Mouse (Mus musculus) limb, embryonic 10.5 days (tissue): Measurements from ENCODE around the gene Sucla2. TPM values are rescaled to one million over a fixed set of nuclear protein-coding genes. Genes with fewer than 3 reads are reported as not detected.

ENCODE experiments used
- polyA plus RNA-seq: library from polyadenylated mRNA; unstranded; fragments of >200 nt; fragmentation: Nextera tagmentation; extraction: Ambion mirVana; gene quantifications from 2 replicates; pipeline ENCODE4 v1.2.1, GENCODE M21; 2016

The Sucla2 gene
- polyA plus RNA-seq, 1 experiment from 2014 or later, result 102 TPM

Other genes with a start within 250 kb of the Sucla2 start
- 21.2 and 24.8 TPM in 2 replicates for gene Rb1, start 199.5 kb upstream of the Sucla2 start, polyA plus RNA-seq
- gene Itm2b, start 140.0 kb upstream of the Sucla2 start, polyA plus RNA-seq, result 219 and 269 TPM in 2 replicates
- 120 and 123 TPM in 2 replicates for gene Med4, start 15.3 kb upstream of the Sucla2 start, polyA plus RNA-seq
- gene Nudt15, start 22.9 kb downstream of the Sucla2 start, polyA plus RNA-seq, result 6.6 and 7.6 TPM in 2 replicates
- not detected in 2 replicates for gene Gm21750, start 135.9 kb downstream of the Sucla2 start, polyA plus RNA-seq